Mouse (Mus musculus) embryonic facial prominence, embryonic 11.5 days (tissue): ENCODE results near the gene Polr2i. TPM values are rescaled to one million over a fixed set of nuclear protein-coding genes. Genes with fewer than 3 reads are reported as not detected.

Source experiments
- ATAC-seq: fragments of 200-750 bp; cut with Nextera tagmentation; replicated peaks from 2 replicates; pipeline ENCODE4 v1.8.0; 2017; ENCODE audit warnings: low read depth; ENCODE audit not compliant: insufficient number of reproducible peaks, low FRiP score, low TSS enrichment
- DNase-seq: peaks from one replicate; pipeline ENCODE4 v3.0.0-alpha.2; 2015; ENCODE audit warnings: low spot score
- H3K27ac ChIP-seq: fragments of 300-500 bp; sonication (generic); replicated peaks from 2 replicates; pipeline ENCODE4 v1.5.1; 2014; ENCODE audit warnings: mild to moderate bottlenecking, low read depth, low read length, control low read depth
- H3K27me3 ChIP-seq: fragments of 300-500 bp; sonication (generic); 2 replicates; pipeline ENCODE4 v1.6.1; 2014; ENCODE audit warnings: mild to moderate bottlenecking, low read length, moderate library complexity, mixed read lengths; ENCODE audit not compliant: control insufficient read depth, insufficient read depth
- H3K36me3 ChIP-seq: fragments of 300-500 bp; sonication (generic); replicated peaks from 2 replicates; pipeline ENCODE4 v1.6.1; 2014; ENCODE audit warnings: low read depth, mild to moderate bottlenecking, low read length, moderate library complexity, mixed read lengths; ENCODE audit not compliant: control insufficient read depth, insufficient read depth
- H3K4me1 ChIP-seq: fragments of 300-500 bp; sonication (generic); 2 replicates; pipeline ENCODE4 v1.6.1; 2014; ENCODE audit warnings: low read length, mixed read lengths; ENCODE audit not compliant: control insufficient read depth, insufficient read depth
- H3K4me2 ChIP-seq: fragments of 300-500 bp; sonication (generic); 2 replicates; pipeline ENCODE4 v1.6.1; 2014; ENCODE audit warnings: low read depth, mild to moderate bottlenecking, control low read depth, low read length, moderate library complexity
- H3K4me3 ChIP-seq: fragments of 300-500 bp; sonication (generic); 2 replicates; pipeline ENCODE4 v1.5.1; 2014; ENCODE audit warnings: low read depth, low read length, control low read depth
- H3K9ac ChIP-seq: fragments of 300-500 bp; sonication (generic); replicated peaks from 2 replicates; pipeline ENCODE4 v1.6.1; 2014; ENCODE audit warnings: mild to moderate bottlenecking, control low read depth, low read length
- H3K9me3 ChIP-seq: fragments of 300-500 bp; sonication (generic); replicated peaks from 2 replicates; pipeline ENCODE4 v1.6.1; 2016; ENCODE audit warnings: mild to moderate bottlenecking, low read length, inconsistent platforms, mixed read lengths; ENCODE audit not compliant: control insufficient read depth
- WGBS: fragments of 180-500 bp; shearing (Covaris S2); extraction: QIAGEN DNeasy Blood & Tissue Kit; methylation state at CpG from one replicate; pipeline ENCODE4 v1.1.7; 2014; 5-methylcytosine and 5-hydroxymethylcytosine counted together
- polyA plus RNA-seq: library from polyadenylated mRNA; unstranded; fragments of >200 nt; fragmentation: Nextera tagmentation; extraction: Ambion mirVana; gene quantifications from 2 replicates; pipeline ENCODE4 v1.2.1, GENCODE M21; 2014

Gene Polr2i
- polyA plus RNA-seq, 1 experiment from 2014 or later = 166 TPM

DNA sequence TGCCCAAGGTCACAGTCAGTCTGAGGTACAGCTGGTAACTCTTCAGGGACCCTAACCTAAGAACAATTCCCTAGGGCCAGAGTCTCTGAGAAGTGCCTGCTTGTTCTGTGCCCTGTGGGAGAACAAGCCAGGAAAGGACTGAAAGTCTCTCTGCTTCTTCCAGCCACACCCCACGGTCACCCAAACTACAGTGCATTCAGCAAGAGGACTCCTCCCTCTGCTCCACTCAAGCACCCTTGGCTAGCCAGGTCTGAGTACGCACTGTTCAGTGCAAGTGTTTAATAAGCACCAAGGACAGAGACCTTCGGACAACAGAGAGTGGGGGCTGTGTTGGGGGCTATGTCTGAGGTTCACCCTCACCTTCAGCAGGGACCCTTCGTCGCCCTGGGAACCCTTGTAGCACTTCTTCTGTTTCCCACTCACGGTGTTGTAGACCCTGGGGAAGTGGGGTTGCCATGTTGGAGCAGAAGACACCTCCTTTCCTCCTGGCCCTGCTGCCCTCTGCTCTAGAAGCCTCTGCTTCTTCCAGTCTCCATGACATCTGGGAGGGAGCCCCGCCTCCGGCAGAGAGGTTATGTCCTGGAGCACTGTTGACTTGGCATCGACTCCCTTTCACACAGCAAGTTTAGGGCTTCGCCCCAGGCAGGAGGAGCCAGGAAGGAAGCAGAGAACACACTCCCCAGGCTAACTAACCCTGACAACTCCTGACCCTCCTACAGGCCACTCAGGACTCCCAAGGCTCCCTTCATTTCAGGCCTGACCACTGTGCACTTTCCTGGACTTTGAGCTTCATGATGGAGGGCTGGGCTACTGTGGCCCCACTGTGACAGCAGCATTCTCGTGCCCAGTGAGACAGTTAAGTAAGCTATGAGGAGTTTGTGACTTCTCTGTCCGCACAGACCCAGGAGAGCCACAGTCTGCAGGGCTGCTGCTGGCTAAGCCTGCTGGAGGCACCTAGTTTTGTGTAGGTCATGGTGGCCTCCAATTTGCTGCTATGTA lies 20.5 kb downstream of the Polr2i start:
- Histone ChIP-seq H3K9ac (no peak overlapping the region), H3K4me2 (no peak overlapping the region), H3K27me3 (no peaks in the 10 kb centered on the region), H3K36me3 (no peaks in the 10 kb centered on the region), H3K4me3 (no peak overlapping the region), H3K9me3 (no peaks in the 10 kb centered on the region), H3K4me1 (no peaks in the 10 kb centered on the region), H3K27ac (no peak overlapping the region)
- DNase-seq (no peak), ATAC-seq (no peak)
- WGBS = 84% methylated on average over 12 of the region's 12 CpGs

DNA sequence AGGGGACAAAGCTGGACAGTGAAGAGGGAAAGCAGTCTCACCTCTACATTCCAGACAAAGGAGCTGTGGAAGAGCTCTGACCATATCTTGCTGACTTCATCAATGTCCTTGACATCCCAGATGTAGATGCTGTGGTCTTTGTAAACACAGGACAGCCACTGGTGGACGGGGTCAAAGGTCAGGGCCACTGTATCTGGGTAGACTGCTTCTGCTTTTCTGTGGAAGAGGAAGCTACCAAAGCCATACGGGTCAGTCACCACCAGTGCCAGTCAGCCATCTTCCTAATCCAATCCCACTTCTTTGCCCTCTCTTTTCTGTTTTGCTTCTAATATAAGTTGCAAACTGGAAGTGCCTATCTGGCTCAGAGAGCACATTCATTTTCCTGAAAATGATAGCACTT lies 33.3 kb downstream of the Polr2i start:
- H3K4me1 ChIP-seq = no peaks in the 10 kb centered on the region

GRCm38 (mm10) chr7:30265531-30265930 lies 33.8 kb downstream of the Polr2i start:
- Histone ChIP-seq H3K36me3 (no peaks in the 10 kb centered on the region; the same call in 1 of the 2 replicates), H3K9ac (no peak overlapping the region), H3K27ac (no peak overlapping the region), H3K4me3 (no peak overlapping the region), H3K9me3 (no peaks in the 10 kb centered on the region), H3K4me2 (no peak overlapping the region), H3K27me3 (no peaks in the 10 kb centered on the region), H3K4me1 (no peaks in the 10 kb centered on the region)
- 95% methylated on average over 5 of the region's 5 CpGs for WGBS
- ATAC-seq (no peak), DNase-seq (no peak)

More for the DNA sequence above, 33.3 kb downstream of the Polr2i start:
- H3K9me3 ChIP-seq = no peaks in the 10 kb centered on the region
- H3K4me3 ChIP-seq = no peak overlapping the region
- H3K27me3 ChIP-seq = no peaks in the 10 kb centered on the region
- H3K36me3 ChIP-seq = no peaks in the 10 kb centered on the region; the same call in 1 of the 2 replicates
- DNase-seq (no peak), ATAC-seq (no peak)
- no peak overlapping the region for H3K9ac ChIP-seq
- 80% methylated on average over 2 of the region's 2 CpGs for WGBS
- H3K4me2 ChIP-seq = no peak overlapping the region
- H3K27ac ChIP-seq = no peak overlapping the region

DNA sequence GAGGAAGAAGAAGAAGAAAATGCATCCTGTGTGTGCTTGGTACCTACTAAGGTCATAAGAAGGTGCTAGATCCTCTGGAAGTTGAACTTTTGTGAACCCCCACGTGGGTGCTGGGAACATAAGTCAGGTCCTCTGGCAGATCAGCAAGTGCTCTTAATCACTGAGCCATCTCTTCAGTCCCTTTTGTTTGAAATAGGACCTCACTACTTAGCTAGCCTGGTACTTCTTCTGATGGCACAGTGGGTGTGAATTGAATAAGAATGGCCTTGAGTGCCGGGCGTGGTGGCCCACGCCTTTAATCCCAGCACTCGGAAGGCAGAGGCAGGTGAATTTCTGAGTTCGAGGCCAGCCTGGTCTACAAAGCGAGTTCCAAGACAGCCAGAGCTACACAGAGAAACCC lies 34.2 kb downstream of the Polr2i start:
- H3K4me1 ChIP-seq = no peaks in the 10 kb centered on the region
- no peak overlapping the region for H3K27ac ChIP-seq
- no peaks in the 10 kb centered on the region for H3K27me3 ChIP-seq
- no peak overlapping the region for H3K4me3 ChIP-seq
- ATAC-seq (no peak), DNase-seq (no peak)
- WGBS = 86% methylated on average over 7 of the region's 7 CpGs
- H3K9me3 ChIP-seq = no peaks in the 10 kb centered on the region
- H3K9ac ChIP-seq = no peak overlapping the region
- no peaks in the 10 kb centered on the region; the same call in 1 of the 2 replicates for H3K36me3 ChIP-seq
- H3K4me2 ChIP-seq = no peak overlapping the region

- Histone ChIP-seq H3K9ac (no peak overlapping the region), H3K4me1 (no peaks in the 10 kb centered on the region), H3K9me3 (no peaks in the 10 kb centered on the region), H3K4me3 (no peak overlapping the region), H3K27ac (no peak overlapping the region), H3K27me3 (no peaks in the 10 kb centered on the region), H3K36me3 (no peaks in the 10 kb centered on the region; the same call in 1 of the 2 replicates), H3K4me2 (no peak overlapping the region)
- no peak for ATAC-seq
- DNase-seq = no peak
- 87% methylated on average over 3 of the region's 3 CpGs for WGBS
These were observed 35.0 kb downstream of the Polr2i start for GRCm38 (mm10) chr7:30266780-30267179.

- H3K4me2 ChIP-seq = no peak overlapping the region
- DNase-seq (no peak), ATAC-seq (no peak)
- H3K9ac ChIP-seq = no peak overlapping the region
- H3K27me3 ChIP-seq = no peaks in the 10 kb centered on the region
- 89% methylated on average over 4 of the region's 4 CpGs for WGBS
- no peaks in the 10 kb centered on the region; the same call in 1 of the 2 replicates for H3K36me3 ChIP-seq
- no peaks in the 10 kb centered on the region for H3K4me1 ChIP-seq
- H3K9me3 ChIP-seq = no peaks in the 10 kb centered on the region
- no peak overlapping the region for H3K27ac ChIP-seq
- H3K4me3 ChIP-seq = no peak overlapping the region
These were observed 37.9 kb downstream of the Polr2i start for GRCm38 (mm10) chr7:30269641-30270040.

GRCm38 (mm10) chr7:30274383-30274782 lies 42.6 kb downstream of the Polr2i start:
- Histone ChIP-seq H3K27me3 (no peaks in the 10 kb centered on the region), H3K9me3 (no peaks in the 10 kb centered on the region), H3K4me1 (no peaks in the 10 kb centered on the region), H3K9ac (no peak overlapping the region), H3K36me3 (no peaks in the 10 kb centered on the region), H3K4me2 (no peak overlapping the region), H3K27ac (no peak overlapping the region), H3K4me3 (no peak overlapping the region)
- DNase-seq = no peak
- 81% methylated on average over 6 of the region's 6 CpGs for WGBS
- no peak for ATAC-seq

- Histone ChIP-seq H3K4me3 (no peak overlapping the region), H3K27ac (no peak overlapping the region), H3K27me3 (no peaks in the 10 kb centered on the region), H3K4me1 (no peaks in the 10 kb centered on the region), H3K36me3 (no peaks in the 10 kb centered on the region), H3K9me3 (no peaks in the 10 kb centered on the region), H3K9ac (no peak overlapping the region), H3K4me2 (no peak overlapping the region; the same call in 1 of the 2 replicates)
- ATAC-seq (no peak), DNase-seq (no peak)
- 57% methylated on average over 2 of the region's 2 CpGs for WGBS
These were observed 47.2 kb downstream of the Polr2i start for GRCm38 (mm10) chr7:30278911-30279310.
